Mouse (Mus musculus) G1E (cell line): ENCODE results near the gene Gm14137.

Source experiments
- CTCF ChIP-seq: IDR thresholded peaks from 2 replicates; pipeline ENCODE4 v1.5.1; 2012; ENCODE audit warnings: low read depth, low read length, inconsistent platforms, mixed read lengths
- GATA1 ChIP-seq: IDR thresholded peaks from 2 replicates; pipeline ENCODE4 v1.6.1; 2012; ENCODE audit warnings: borderline replicate concordance, low read length, inconsistent platforms, mixed read lengths
- GATA2 ChIP-seq: IDR thresholded peaks from 2 replicates; pipeline ENCODE4 v1.6.1; 2012; ENCODE audit warnings: low read depth, low read length, inconsistent platforms, borderline replicate concordance
- POLR2AphosphoS5 ChIP-seq: IDR thresholded peaks from 2 replicates; pipeline ENCODE4 v1.6.1; 2012; ENCODE audit warnings: low read depth, low read length, inconsistent platforms; ENCODE audit not compliant: insufficient replicate concordance
- TAL1 ChIP-seq: conservative IDR thresholded peaks from 2 replicates; pipeline ENCODE4 v1.6.1; 2012; ENCODE audit warnings: low read depth, low read length, inconsistent platforms, mixed read lengths

DNA sequence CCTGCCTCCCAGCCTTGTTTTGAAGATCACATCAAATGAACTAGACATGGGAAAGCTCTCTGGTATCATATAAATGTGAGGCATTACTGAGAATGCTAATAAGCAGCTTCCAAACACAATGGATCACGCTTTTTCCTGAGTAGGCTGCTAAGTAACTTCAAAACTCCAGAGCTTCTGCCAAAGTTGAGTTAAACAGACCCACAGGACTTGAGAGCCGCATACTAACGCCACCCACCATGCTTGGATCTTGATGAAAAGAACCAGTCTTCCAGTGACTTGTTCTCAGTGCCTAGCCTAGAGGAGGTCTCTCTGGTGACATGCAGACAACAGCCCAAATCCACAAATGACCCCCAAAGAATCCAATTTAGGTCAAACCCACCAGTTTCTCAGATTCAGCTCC is 24.6 kb downstream of the Gm14137 start:
- TF ChIP-seq CTCF (no peak), GATA1 (no peak), GATA2 (no peak), POLR2AphosphoS5 (no peak), TAL1 (no peak)
